Mouse (Mus musculus) intestine, embryonic 16.5 days (tissue): ENCODE data around the gene Gm3604. TPM values are rescaled to one million over a fixed set of nuclear protein-coding genes. Genes with fewer than 3 reads are reported as not detected.
"Not testable (repeated sequence)": the region's sequence is repeated elsewhere in the genome, so short reads cannot be mapped to it uniquely, and the experiment has no call there.

Source experiments
- ATAC-seq: fragments of 200-750 bp; cut with Nextera tagmentation; 2 replicates; pipeline ENCODE4 v1.8.0; 2017; ENCODE audit warnings: moderate TSS enrichment, moderate library complexity
- H3K27ac ChIP-seq: fragments of 300-500 bp; sonication (generic); 2 replicates; pipeline ENCODE4 v1.5.1; 2014; ENCODE audit warnings: mild to moderate bottlenecking, low read length
- H3K27me3 ChIP-seq: fragments of 300-500 bp; sonication (generic); replicated peaks from 2 replicates; pipeline ENCODE4 v1.6.1; 2014; ENCODE audit warnings: low read length, control low read depth, mixed read lengths; ENCODE audit not compliant: control insufficient read depth, insufficient read depth
- H3K36me3 ChIP-seq: fragments of 300-500 bp; sonication (generic); 2 replicates; pipeline ENCODE4 v1.6.1; 2014; ENCODE audit warnings: low read length, control low read depth; ENCODE audit not compliant: control insufficient read depth, insufficient read depth
- H3K4me1 ChIP-seq: fragments of 300-500 bp; sonication (generic); 2 replicates; pipeline ENCODE4 v1.6.1; 2014; ENCODE audit warnings: low read length, control low read depth, mixed read lengths; ENCODE audit not compliant: control insufficient read depth, insufficient read depth
- H3K4me2 ChIP-seq: fragments of 300-500 bp; sonication (generic); 2 replicates; pipeline ENCODE4 v1.6.1; 2014; ENCODE audit warnings: low read depth, low read length, control low read depth
- H3K4me3 ChIP-seq: fragments of 300-500 bp; sonication (generic); 2 replicates; pipeline ENCODE4 v1.5.1; 2014; ENCODE audit warnings: mild to moderate bottlenecking, low read length
- H3K9ac ChIP-seq: fragments of 300-500 bp; sonication (generic); 2 replicates; pipeline ENCODE4 v1.6.1; 2014; ENCODE audit warnings: low read depth, low read length
- H3K9me3 ChIP-seq: fragments of 300-500 bp; sonication (generic); 2 replicates; pipeline ENCODE4 v1.6.1; 2016; ENCODE audit warnings: low read length, control low read depth; ENCODE audit not compliant: control insufficient read depth
- WGBS: fragments of 180-500 bp; shearing (Covaris S2); extraction: QIAGEN DNeasy Blood & Tissue Kit; methylation state at CpG from one replicate; pipeline ENCODE4 v1.1.7; 2014; 5-methylcytosine and 5-hydroxymethylcytosine counted together
- microRNA-seq: library from miRNA; unstranded; fragments of <30 nt; microRNA quantifications from one replicate; pipeline ENCODE4, GENCODE M21; 2016
- polyA plus RNA-seq: library from polyadenylated mRNA; unstranded; fragments of >200 nt; fragmentation: Nextera tagmentation; extraction: Ambion mirVana; gene quantifications from 2 replicates; pipeline ENCODE4 v1.2.1, GENCODE M21; 2015

Gm3604 gene
- polyA plus RNA-seq: 5.0 and 5.1 TPM in 2 replicates

DNA sequence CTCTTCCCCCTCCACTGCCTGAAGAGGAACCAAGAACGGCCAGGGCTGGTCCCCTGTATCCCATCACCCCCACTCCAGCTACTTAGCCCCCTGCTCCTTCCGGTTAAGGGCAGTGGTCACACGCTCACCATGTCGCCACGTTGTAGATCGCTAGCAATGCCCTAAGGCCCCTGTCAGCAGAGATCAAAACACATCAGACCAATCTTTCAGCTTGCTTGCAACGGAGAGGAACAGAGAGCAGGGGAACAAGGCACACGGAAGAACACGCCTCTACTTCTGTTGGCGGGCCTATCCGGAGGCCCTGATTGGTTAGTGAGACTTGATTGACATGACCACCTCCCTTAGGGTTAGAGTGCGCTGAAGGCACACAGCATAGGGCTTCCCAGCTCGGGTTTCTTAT, at the start of gene Gm3604:
TSS of gene Gm3604 (minus strand) at position 226 of the 400 bp plus-strand sequence.
- Histone ChIP-seq H3K9ac (peak within 1 kb of the TSS; percentile 63), H3K4me3 (peak within 1 kb of the TSS; percentile 52), H3K4me2 (peak within 1 kb of the TSS; percentile 42)
- H3K4me1 ChIP-seq, H3K9me3 ChIP-seq, H3K27ac ChIP-seq, H3K27me3 ChIP-seq, H3K36me3 ChIP-seq: not testable (repeated sequence)
- peak; percentile 70 for ATAC-seq
- 8% methylated on average over 13 of the region's 13 CpGs for WGBS

DNA sequence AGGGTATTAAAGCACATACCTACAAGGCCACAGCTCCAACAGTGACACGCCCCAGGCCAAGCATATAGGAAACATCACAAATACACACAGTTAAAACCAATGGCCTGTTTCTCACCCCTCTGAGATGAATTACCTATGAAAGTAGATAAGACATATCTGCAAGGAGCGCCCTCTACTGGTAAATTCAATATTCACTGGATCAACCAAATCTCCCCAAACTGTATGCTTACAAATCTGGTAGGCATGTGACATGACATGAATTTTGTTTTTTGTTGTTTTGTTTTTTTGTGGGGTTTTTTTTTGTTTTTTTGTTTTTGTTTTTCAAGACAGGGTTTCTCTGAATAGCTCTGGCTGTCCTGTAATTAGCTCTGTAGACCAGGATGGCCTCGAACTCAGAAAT, 16.2 kb upstream of the Gm3604 start:
- not testable (repeated sequence) for ATAC-seq, H3K4me1 ChIP-seq, H3K36me3 ChIP-seq, H3K4me2 ChIP-seq, H3K9me3 ChIP-seq, H3K27ac ChIP-seq, H3K4me3 ChIP-seq, H3K27me3 ChIP-seq, H3K9ac ChIP-seq
- WGBS: 68% methylated on average over 3 of the region's 3 CpGs

DNA sequence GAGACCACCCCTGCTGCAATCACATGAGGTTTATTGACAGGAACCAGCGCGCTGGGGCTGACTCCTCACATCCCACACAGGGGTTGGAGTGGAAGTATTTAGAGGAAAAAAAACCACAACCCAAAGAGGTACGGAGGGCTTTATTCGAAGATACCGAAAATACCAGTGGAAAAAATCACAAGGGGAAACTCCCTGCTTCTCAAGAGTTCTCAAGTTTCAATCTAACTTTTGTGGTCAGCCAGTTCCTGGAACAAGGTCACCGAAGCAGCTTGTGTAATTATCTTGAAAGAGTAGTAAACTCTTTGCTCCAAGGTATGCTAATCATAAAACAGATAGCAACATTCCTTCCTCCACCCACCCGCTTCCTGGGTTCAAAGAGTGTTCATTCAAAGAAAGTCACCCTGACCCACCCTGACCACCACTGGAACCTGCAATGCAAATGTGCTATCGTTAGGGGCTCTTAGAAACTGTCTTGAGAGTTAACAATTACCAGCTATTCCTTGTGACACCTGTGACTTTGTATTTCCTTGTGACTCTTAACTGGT, 7.2 kb upstream of the Gm3604 start:
- H3K4me1 ChIP-seq, ATAC-seq, H3K9me3 ChIP-seq, H3K27ac ChIP-seq, H3K27me3 ChIP-seq, H3K4me2 ChIP-seq, H3K36me3 ChIP-seq, H3K4me3 ChIP-seq, H3K9ac ChIP-seq: not testable (repeated sequence)
- whole genome bisulfite sequencing: 91% methylated on average over 8 of the region's 8 CpGs

DNA sequence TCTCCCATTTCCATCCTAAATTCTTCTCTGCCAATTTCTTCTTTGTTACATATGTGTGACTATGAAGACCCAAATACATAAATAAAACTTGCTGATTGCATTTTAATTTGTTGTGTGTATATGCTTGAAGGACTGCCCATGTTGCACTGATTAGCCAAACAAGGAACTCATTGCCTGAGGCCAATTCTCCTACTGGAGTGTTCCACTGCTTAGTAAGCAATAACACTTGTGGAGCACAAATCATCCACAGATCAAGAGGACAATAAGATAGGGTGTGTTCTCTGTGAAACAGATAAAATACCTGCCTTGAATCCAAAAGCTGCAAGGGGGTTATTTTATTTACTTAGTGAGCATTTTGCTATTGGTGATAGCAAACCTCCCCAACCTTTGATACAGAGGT, 51.2 kb downstream of the Gm3604 start:
- no peak overlapping the region for H3K27ac ChIP-seq
- no peak for ATAC-seq

DNA sequence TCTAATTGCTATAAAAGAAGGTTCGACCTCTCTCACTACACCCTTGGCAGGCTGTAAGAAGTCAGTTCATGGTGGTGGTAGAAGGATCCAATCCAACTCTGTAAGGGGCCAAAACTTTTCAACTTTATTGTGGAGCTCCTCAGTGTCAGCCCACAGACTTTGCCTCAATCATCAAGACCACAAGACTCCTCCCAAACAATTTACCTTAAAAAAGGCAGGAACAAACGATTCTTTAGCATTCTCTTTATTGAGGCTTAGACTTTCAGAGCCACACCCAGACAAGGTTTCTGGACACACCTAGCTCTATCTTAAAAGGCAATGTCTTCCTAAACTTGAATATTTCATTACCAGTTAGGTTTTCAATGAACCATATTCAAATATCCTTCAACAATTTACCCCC, 51.6 kb downstream of the Gm3604 start:
- no peak for ATAC-seq
- Histone ChIP-seq H3K4me2 (no peak overlapping the region), H3K9me3 (no peaks in the 10 kb centered on the region), H3K27ac (no peak overlapping the region), H3K27me3 (no peaks in the 10 kb centered on the region), H3K9ac (no peak overlapping the region), H3K4me1 (no peaks in the 10 kb centered on the region), H3K4me3 (no peak overlapping the region), H3K36me3 (no peaks in the 10 kb centered on the region)
- WGBS: 59% methylated on average over 2 of the region's 2 CpGs

More for the DNA sequence above, 51.2 kb downstream of the Gm3604 start:
- no peaks in the 10 kb centered on the region for H3K36me3 ChIP-seq
- H3K4me3 ChIP-seq: no peak overlapping the region
- no peak overlapping the region for H3K4me2 ChIP-seq
- no peaks in the 10 kb centered on the region for H3K27me3 ChIP-seq
- H3K4me1 ChIP-seq: no peaks in the 10 kb centered on the region
- no peaks in the 10 kb centered on the region for H3K9me3 ChIP-seq
- H3K9ac ChIP-seq: no peak overlapping the region

Small RNA genes lying within 50 kb of the gene (microRNA-seq; reads per million reads assigned to microRNA genes)
- not detected for gene Gm25933

Other genes with a start within 250 kb of the Gm3604 start
- 8.1 and 8.7 TPM in 2 replicates for gene Gm49359, start 83.7 kb upstream of the Gm3604 start, polyA plus RNA-seq
- gene Zfp935, start 175.3 kb upstream of the Gm3604 start, polyA plus RNA-seq: 0.39 TPM in 1 of 2 replicates, not detected in the other
- gene Zfp934, start 188.0 kb upstream of the Gm3604 start, polyA plus RNA-seq: 12.7 and 13.0 TPM in 2 replicates
- 5.4 and 9.3 TPM in 2 replicates for gene 6720489N17Rik, start 241.0 kb upstream of the Gm3604 start, polyA plus RNA-seq